Mouse (Mus musculus): ENCODE results near the gene Ccdc17. TPM values are rescaled to one million over a fixed set of nuclear protein-coding genes. Genes with fewer than 3 reads are reported as not detected.

The Ccdc17 gene
- polyA plus RNA-seq (2012; rRNA removed) = 17.2 and 22.3 TPM in 2 replicates

DNA sequence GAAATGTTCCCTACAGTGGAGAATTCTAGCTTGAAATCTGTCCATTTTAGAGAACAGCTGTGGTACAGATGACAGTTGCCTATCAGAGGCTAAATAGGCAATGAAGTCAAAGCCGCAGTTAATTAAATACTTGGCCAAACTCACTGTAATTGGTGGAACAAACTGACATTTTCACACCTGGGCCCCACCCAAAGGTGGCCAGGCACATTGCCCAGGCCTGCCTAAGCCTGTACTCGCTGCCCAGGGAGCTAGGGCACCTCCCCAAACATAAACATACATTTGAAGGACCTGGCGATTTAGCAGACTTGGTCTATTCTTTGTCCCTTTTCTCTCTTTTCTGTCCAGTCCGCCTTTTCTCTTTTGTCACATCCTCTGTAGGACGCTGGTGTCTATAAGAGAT lies at the start of gene Ccdc17:
Gene Ccdc17, plus strand, starts transcription at position 276 of the 400 bp plus-strand sequence.
- DNase-seq (ENCODE audit: low spot score) = peak; percentile 25

DNA sequence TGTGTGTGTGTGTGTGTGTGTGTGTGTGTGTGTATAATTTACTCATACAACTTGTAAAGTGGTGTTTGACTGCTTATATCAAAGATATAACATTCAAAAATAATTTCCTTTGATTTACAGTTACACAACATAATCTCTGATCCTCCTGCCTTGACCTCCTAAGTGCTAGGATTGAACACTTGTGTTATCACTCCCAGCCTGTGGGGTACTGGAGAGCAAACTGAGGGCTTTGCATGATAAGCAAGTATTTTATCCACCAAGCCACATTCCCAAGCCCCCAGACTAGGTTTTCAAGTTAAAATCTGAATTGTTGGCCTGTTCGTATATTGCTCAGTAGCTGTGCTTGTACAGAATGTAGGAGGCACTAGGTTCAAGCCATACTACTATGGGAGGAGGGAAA lies 46.0 kb upstream of the Ccdc17 start:
- DNase-seq (ENCODE audit: low spot score) = no peak

GRCm38 (mm10) chr4:116553035-116553434 lies 43.4 kb upstream of the Ccdc17 start:
- DNase-seq (ENCODE audit: low spot score) = no peak

GRCm38 (mm10) chr4:116555413-116556300 lies 40.8 kb upstream of the Ccdc17 start, which contains the start of gene Tmem69:
Gene Tmem69, minus strand, starts transcription at chr4:116555936.
- peak; percentile 37 for DNase-seq (ENCODE audit: low spot score)

GRCm38 (mm10) chr4:116556561-116557305 lies 39.7 kb upstream of the Ccdc17 start:
- DNase-seq (ENCODE audit: low spot score) = peak; percentile 86

DNA sequence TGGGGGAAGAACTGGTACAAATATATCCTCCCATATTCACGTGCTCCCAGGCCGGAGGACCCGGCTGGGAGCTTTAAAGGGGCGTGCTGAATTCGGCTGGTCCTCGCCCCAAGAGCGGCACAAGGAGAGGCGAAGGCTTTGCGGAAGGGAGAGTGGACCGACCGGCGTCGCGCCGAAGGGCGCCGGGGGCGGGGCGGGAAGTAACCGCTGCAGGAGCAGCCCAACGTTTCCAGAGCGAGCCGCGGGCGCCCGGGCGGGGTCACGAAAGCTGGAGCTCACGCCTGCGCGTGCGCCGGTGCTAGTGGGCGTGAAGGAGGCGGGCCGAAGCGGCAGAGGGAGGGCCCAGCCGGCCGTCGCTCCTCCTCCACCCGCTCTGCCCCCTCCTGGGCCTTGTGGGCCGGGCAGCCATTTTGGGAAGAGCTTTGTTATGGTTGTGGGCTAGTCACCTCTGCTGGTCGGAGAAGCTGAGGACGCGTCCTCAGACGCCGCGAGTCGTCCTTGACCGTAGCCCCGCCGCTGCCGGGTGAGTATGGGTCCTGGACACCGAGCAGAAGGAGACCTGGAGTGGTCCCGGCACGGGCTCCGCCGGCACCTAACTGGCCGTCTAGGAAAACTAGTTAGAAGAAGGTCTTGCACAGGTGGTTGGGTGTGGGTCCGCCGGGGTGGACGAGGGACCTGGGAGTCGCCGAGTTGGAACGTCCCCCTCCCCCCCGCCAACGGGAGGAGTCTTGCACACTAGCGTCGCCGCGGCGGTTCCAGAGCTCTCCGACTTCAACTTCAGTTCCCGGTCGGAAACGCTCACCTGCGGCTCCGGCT lies 38.9 kb upstream of the Ccdc17 start, which contains the start of gene Gpbp1l1:
Gene Gpbp1l1, plus strand, starts transcription at position 353 of the 816 bp plus-strand sequence.
- peak; percentile 97 for DNase-seq (ENCODE audit: low spot score)

DNA sequence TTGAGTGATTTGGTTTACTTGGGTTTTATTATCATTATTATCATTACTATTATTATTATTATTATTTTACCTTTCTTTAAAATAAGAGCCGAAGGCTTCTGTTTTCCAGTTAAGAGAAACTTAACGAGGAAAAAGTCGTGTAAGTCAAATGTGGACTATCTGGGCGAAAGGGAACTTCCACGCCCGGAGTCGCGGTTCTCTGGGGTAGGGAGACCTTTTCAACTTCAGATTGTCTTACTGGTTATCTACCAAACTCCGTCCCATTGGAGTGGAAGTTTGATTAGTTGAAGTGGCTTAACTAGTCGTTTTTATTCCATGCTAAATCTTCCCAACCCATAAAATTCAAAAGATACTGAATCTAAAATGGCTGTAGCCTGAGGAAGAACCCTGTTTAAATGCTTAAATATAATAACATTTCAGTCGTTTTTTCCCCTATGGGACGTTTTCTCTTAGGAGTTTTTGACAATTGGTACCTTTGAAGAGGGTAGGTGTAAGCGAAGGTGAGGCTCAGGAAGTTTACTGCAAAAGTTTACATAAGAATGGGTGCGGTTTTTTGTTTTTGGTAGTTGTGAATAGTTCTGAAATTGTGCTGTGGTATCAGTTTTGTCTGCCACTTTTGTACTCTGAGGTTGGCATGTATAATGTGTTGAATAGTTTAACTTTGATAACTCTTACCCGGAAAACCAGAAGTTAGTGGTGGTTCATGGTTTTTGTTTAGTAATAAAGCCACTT lies 38.1 kb upstream of the Ccdc17 start:
- DNase-seq (ENCODE audit: low spot score) = no peak

GRCm38 (mm10) chr4:116595793-116596192 lies 661 bp upstream of the Ccdc17 start:
- DNase-seq (ENCODE audit: low spot score) = no peak

GRCm38 (mm10) chr4:116596978-116597881 lies 776 bp downstream of the Ccdc17 start:
- DNase-seq (ENCODE audit: low spot score) = peak; percentile 77

- no peak for DNase-seq (ENCODE audit: low spot score)
Observed at GRCm38 (mm10) chr4:116612621-116613020, 16.2 kb downstream of the Ccdc17 start.

DNA sequence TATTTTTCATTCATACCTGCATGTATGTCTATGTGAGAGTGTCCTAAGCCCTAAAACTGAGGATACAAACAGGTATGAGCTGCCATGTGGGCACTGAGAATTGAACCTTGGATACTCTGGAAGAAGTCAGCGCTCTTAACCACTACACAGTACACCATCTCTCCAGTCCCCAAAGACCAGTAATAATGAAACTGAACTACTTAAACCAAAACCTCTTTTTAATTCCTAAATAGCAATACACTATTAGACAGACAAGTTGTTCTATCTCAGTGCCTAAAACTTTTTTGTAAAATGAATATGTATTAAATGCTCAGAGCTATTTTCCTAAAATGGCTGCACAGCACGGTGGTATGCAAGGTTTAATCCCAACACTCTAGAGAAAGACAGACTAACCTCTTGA lies 18.8 kb downstream of the Ccdc17 start:
- no peak for DNase-seq (ENCODE audit: low spot score)

GRCm38 (mm10) chr4:116624831-116625230 lies 28.4 kb downstream of the Ccdc17 start:
- DNase-seq (ENCODE audit: low spot score) = no peak

DNA sequence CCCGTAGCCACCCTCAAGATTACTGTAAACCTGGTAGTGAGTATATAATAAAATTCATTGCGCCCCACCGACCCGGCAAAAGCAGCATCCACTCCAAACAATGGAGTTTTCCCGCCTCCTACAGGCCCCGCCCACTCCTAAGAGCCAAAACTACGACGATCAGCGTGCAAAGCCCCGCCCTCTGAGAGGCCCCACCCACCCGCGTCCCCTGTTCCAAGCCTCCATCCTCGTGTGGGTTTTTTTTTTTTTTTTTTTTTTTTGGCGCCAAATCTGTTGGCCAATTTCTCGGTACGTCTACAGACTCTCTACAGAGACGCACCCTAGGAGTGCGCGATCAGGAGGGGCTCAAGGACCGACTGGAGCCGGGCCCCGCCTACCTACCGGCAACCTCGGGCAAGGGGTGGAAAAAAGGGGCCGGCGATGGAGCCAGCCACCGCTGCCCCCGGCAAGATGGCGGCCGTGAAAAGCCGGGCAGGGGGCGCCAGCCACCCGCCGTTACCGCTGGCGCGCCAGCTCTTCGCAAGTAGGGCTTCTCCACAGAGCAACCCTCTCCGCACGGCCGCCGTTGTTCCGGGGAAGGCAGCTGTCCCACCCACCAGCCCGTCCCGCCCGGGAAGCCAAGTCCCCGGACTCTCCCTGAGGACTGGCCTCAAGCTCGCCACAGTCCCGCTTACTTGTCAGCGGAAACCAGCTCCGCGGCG lies 30.4 kb downstream of the Ccdc17 start:
- DNase-seq (ENCODE audit: low spot score) = no peak

GRCm38 (mm10) chr4:116627359-116627716 lies 30.9 kb downstream of the Ccdc17 start:
- DNase-seq (ENCODE audit: low spot score) = peak; percentile 78

- peak; percentile 39 for DNase-seq (ENCODE audit: low spot score)
Observed at GRCm38 (mm10) chr4:116627722-116628662, 31.5 kb downstream of the Ccdc17 start, which contains the start of gene Nasp. Gene Nasp, minus strand, starts transcription at chr4:116627941.

DNA sequence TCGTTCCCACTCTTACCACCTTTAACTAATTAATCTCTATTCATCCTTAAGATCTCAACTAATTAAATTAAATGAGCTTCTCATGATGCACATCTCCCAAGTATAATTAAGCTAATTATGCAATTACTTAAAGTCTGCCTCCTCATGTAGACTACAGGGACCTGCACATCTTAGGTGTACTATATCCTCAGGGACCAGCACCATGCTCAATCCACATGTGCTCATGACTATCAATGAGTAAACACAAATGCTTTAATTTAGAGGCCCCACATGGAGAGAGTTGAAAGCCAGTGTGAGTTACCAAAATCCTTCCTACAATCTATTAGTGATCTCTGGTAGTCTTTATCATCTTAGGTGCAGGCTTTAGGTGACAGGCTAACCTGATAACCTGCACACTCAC lies 38.7 kb downstream of the Ccdc17 start:
- no peak for DNase-seq (ENCODE audit: low spot score)

GRCm38 (mm10) chr4:116638821-116639220 lies 42.4 kb downstream of the Ccdc17 start:
- DNase-seq (ENCODE audit: low spot score) = no peak

- no peak for DNase-seq (ENCODE audit: low spot score)
Observed at GRCm38 (mm10) chr4:116642071-116642470, 45.6 kb downstream of the Ccdc17 start.

Measured in urinary bladder, adult 2 months (tissue).